Mouse (Mus musculus) heart, embryonic 14.5 days (tissue): ENCODE data around the gene Tacc2. TPM values are rescaled to one million over a fixed set of nuclear protein-coding genes. Genes with fewer than 3 reads are reported as not detected.
A peak's percentile ranks its signal among the peaks of the same experiment; 100 is the strongest.
"Not testable (repeated sequence)": the region's sequence is repeated elsewhere in the genome, so short reads cannot be mapped to it uniquely, and the experiment has no call there.

Experiments used
- ATAC-seq: fragments of 200-750 bp; cut with Nextera tagmentation; 2 replicates; pipeline ENCODE4 v1.8.0; 2017; ENCODE audit warnings: low read depth, moderate TSS enrichment; ENCODE audit not compliant: insufficient number of reproducible peaks, insufficient read depth, low FRiP score
- H3K27ac ChIP-seq, 2 experiments: fragments of 200-500 bp in 1 of 2; fragments of 300-500 bp in 1 of 2; sonication (generic) in 1 of 2; replicated peaks in 1 of 2; 2 replicates each; pipeline ENCODE4 v1.5.1; 2012 to 2014; ENCODE audit warnings: low read depth in 2 of 2, low read length in 2 of 2, control low read depth in 1 of 2, mild to moderate bottlenecking in 1 of 2, mixed read lengths in 1 of 2; ENCODE audit not compliant: control insufficient read depth in 1 of 2, insufficient read depth in 1 of 2
- H3K27me3 ChIP-seq: fragments of 300-500 bp; sonication (generic); 2 replicates; pipeline ENCODE4 v1.6.1; 2014; ENCODE audit warnings: mild to moderate bottlenecking, low read length, control low read depth; ENCODE audit not compliant: control insufficient read depth, insufficient read depth
- H3K36me3 ChIP-seq: fragments of 300-500 bp; sonication (generic); 2 replicates; pipeline ENCODE4 v1.6.1; 2014; ENCODE audit warnings: mild to moderate bottlenecking, control low read depth, low read length, mixed read lengths; ENCODE audit not compliant: control insufficient read depth, insufficient read depth
- H3K4me1 ChIP-seq, 2 experiments: fragments of 200-500 bp in 1 of 2; fragments of 300-500 bp in 1 of 2; sonication (generic) in 1 of 2; 2 replicates each; pipeline ENCODE4 v1.6.1; 2012 to 2014; ENCODE audit warnings: low read length in 2 of 2, control low read depth in 1 of 2, mixed read lengths in 1 of 2; ENCODE audit not compliant: control insufficient read depth in 2 of 2, insufficient read depth in 2 of 2
- H3K4me2 ChIP-seq: fragments of 300-500 bp; sonication (generic); 2 replicates; pipeline ENCODE4 v1.6.1; 2014; ENCODE audit warnings: mild to moderate bottlenecking, low read length
- H3K4me3 ChIP-seq, 2 experiments: fragments of 200-500 bp in 1 of 2; fragments of 300-500 bp in 1 of 2; sonication (generic) in 1 of 2; 2 replicates each; pipeline ENCODE4 v1.5.1; 2012 to 2014; ENCODE audit warnings: low read length in 2 of 2, mild to moderate bottlenecking in 2 of 2, control low read depth in 1 of 2, low read depth in 1 of 2, moderate library complexity in 1 of 2; ENCODE audit not compliant: control insufficient read depth in 1 of 2, insufficient read depth in 1 of 2
- H3K9ac ChIP-seq: fragments of 300-500 bp; sonication (generic); 2 replicates; pipeline ENCODE4 v1.6.1; 2014; ENCODE audit warnings: mild to moderate bottlenecking, low read length
- H3K9me3 ChIP-seq: fragments of 300-500 bp; sonication (generic); 2 replicates; pipeline ENCODE4 v1.6.1; 2016; ENCODE audit warnings: low read length, control low read depth; ENCODE audit not compliant: control insufficient read depth
- WGBS: fragments of 180-500 bp; shearing (Covaris S2); extraction: QIAGEN DNeasy Blood & Tissue Kit; methylation state at CpG from one replicate; pipeline ENCODE4 v1.1.7; 2014; 5-methylcytosine and 5-hydroxymethylcytosine counted together
- polyA plus RNA-seq: library from polyadenylated mRNA; unstranded; fragments of >200 nt; fragmentation: Nextera tagmentation; extraction: Ambion mirVana; gene quantifications from 2 replicates; pipeline ENCODE4 v1.2.1, GENCODE M21; 2014

Gene Tacc2
- polyA plus RNA-seq, 1 experiment from 2014 or later = 55.9 TPM

DNA sequence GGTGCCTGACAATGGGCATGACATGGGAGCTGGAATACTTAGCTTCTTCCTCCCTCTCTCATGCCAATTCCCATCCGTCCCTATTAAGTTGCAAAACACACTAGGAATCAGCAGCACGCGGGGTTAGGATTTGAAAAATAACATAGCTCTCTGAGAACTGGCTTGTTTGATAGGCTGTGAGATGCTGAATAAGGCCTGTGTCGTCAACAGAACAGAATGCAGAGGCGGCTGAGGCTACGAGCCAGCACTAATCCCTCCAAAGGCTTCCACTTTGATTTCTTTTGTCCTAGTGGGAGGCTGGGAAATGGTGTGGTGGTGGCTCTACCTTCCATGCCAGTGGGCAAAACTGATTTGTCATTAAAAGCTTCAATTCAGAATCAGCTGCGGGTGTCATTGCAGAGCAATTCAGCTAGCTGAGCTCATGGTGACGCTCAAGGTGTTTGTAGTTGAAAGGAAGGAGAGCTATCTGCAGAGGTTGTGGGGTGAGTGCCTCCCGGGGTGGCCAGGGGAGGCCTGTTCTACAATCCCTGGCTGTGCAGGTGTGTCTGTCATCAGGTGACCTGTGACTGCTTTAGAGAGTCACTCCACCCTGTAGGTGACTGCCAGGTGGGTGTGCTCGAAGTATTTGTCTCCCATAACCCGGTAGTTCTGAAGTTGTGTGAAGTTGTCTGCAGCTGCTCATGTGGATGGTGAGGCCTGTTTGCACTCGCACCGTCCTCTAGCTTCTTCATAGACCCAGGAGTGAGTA, 13.0 kb downstream of the Tacc2 start:
- Histone ChIP-seq H3K9me3 (no peaks in the 10 kb centered on the region), H3K36me3 (no peaks in the 10 kb centered on the region), H3K27ac (peak overlapping the region in 1 of 2 experiments; percentile 1; a peak in 2 of 4 replicates), H3K9ac (no peak overlapping the region), H3K27me3 (0 out of 2 replicates have a peak, but pooled peaks cover 3% of the 10 kb centered on the region), H3K4me2 (no peak overlapping the region), H3K4me3 (no peak overlapping the region), H3K4me1 (peaks cover 0 to 9% of the 10 kb centered on the region in 2 experiments; a peak in 2 of 4 replicates)
- 58% methylated on average over 13 of the region's 13 CpGs for WGBS
- no peak for ATAC-seq

DNA sequence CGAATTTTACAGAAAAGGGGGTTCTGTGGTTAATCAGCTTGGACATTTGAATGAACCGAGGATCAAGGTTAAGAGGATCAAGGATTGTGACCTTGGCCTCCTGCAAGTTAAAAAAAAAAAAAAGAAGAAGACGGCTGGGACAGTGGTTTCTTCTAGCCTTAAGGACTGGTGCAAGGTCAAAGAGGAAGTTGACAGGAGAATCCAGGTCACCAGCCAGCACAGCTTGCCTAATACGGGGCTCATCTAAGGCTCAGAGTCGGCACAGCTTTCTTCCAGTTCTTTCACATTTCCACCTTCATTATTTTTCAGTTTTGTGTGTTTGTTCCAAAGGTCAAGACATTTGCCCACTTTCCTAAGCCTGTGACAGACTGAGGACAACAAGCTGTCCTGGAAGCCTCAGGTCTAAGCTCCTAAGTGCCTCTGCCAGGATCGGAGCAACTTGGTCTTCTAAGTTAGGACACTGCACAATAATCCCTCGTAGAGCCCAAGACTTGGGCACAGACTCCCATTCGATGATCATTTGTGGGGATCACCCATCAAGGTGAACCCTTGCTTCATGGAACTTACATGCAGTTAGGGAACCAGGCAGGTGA, 13.7 kb downstream of the Tacc2 start:
- H3K4me2 ChIP-seq = no peak overlapping the region
- no peaks in the 10 kb centered on the region for H3K9me3 ChIP-seq
- no peak overlapping the region for H3K4me3 ChIP-seq
- H3K27me3 ChIP-seq = 0 out of 2 replicates have a peak, but pooled peaks cover 3% of the 10 kb centered on the region
- no peaks in the 10 kb centered on the region for H3K36me3 ChIP-seq
- WGBS = 71% methylated on average over 8 of the region's 8 CpGs
- ATAC-seq = no peak
- H3K27ac ChIP-seq = peak overlapping the region in 1 of 2 experiments; percentile 1; a peak in 1 of 4 replicates
- H3K4me1 ChIP-seq = peaks cover 0 to 9% of the 10 kb centered on the region in 2 experiments; a peak in 2 of 4 replicates
- H3K9ac ChIP-seq = no peak overlapping the region

DNA sequence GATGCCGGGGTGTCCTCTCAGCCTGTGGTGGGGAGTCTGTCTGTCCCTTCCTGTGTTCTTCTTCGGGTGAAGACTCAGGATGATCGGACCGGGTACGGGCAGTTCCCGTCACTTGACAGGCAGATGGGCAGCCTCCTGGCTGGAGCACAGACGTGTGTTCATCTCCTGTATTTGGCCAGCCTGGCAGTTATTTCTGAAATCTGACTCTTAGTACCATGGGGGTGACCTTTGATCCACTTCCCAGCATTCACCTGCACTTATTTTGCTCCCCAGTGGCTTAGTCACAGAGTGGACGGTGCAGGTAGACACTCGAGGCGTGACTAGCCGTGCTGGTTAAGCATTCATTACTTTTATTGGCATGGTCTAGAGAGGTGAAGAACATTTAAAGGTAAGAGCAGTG, 15.7 kb downstream of the Tacc2 start:
- H3K9ac ChIP-seq, H3K4me3 ChIP-seq, H3K27ac ChIP-seq, H3K36me3 ChIP-seq, H3K9me3 ChIP-seq, H3K4me2 ChIP-seq, H3K27me3 ChIP-seq, ATAC-seq: not testable (repeated sequence)
- H3K4me1 ChIP-seq = peaks cover 7 to 14% of the 10 kb centered on the region in 2 experiments; a peak in 2 of 4 replicates
- no CpG with 5 or more reads among the region's 11 CpGs for WGBS

DNA sequence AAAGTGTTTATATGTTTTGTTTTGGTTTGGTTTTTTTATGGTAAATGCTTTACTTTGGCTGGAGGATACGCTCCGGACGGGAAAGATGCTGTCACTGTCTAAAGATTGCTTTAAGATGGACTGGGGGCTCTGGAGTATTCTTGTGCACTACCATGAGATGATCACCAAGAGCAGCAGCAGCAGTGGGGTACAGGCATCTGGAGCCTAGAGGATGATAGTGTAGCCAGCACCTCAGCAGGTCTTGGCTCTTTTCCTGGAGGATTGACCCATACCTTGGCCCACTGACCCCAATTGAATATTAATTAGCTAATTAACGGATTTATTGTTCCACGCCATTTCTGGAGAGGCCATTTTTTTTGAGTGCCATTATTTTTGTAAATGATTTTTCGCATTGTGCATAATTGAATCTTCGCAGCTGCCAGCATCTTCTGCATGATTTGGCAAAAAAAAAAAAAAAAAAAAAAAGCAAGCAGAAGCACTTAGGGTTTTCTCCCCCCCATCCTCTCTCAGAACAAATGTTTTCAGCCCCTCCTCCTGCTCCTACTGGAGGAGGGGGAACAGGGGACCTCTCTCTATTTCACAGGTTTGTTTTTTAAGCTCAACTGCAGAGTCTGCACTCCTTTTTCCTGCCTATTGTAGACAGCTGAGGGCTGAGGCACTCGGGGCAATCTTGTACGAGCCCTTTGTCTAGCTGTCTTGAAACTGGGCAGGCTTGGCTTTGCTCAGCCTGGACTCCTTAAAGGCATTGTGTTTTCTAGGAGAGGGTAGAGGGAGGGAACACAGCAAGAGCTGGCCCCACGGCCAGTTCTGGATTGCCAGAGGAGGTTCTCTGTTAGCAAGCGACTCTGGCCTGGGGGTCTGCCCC, 16.4 kb downstream of the Tacc2 start:
- not testable (repeated sequence) for H3K9ac ChIP-seq, ATAC-seq, H3K9me3 ChIP-seq, H3K27me3 ChIP-seq, H3K4me3 ChIP-seq, H3K27ac ChIP-seq, H3K36me3 ChIP-seq, H3K4me2 ChIP-seq
- peaks cover 7 to 14% of the 10 kb centered on the region in 2 experiments; a peak in 2 of 4 replicates for H3K4me1 ChIP-seq
- 91% methylated on average over 8 of the region's 11 CpGs for WGBS

DNA sequence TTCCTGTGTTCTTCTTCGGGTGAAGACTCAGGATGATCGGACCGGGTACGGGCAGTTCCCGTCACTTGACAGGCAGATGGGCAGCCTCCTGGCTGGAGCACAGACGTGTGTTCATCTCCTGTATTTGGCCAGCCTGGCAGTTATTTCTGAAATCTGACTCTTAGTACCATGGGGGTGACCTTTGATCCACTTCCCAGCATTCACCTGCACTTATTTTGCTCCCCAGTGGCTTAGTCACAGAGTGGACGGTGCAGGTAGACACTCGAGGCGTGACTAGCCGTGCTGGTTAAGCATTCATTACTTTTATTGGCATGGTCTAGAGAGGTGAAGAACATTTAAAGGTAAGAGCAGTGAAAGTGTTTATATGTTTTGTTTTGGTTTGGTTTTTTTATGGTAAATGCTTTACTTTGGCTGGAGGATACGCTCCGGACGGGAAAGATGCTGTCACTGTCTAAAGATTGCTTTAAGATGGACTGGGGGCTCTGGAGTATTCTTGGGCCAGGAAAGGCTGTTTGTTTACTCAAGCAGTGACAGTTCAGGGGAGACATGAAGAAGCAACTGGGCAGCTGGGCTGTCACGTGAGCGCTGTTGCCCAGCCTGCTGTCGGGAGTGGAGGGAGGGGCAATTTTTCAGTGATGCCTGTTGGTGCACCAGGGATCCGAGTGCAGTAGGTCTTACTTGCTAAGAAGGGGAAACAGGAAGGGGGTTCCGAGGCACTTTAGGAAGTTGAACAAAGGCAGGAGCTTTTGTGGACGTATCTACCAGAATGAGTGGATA, 19.0 kb downstream of the Tacc2 start:
- 47% methylated on average over 8 of the region's 19 CpGs for WGBS
- H3K4me3 ChIP-seq, H3K9ac ChIP-seq, ATAC-seq, H3K4me1 ChIP-seq, H3K4me2 ChIP-seq, H3K27me3 ChIP-seq, H3K27ac ChIP-seq, H3K9me3 ChIP-seq, H3K36me3 ChIP-seq: not testable (repeated sequence)

DNA sequence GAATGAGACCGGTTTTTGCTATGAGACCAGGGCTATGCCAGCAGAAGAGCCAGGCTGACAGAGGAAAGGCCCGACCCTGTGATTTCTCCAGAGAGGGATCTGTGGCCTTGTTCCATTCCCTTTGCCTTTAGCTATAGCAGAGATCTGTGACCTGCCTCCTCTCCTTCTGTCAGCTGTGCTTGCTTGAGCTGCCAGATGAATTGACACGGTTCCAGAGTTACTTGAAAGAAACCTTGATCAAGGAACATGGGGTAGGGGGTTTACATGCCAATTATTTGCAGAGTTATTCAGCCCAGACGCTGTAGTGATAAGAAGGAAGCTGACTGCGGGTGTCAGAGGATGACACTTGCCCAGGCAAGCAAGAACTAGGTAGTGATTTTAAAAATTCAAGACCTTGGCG, 20.3 kb downstream of the Tacc2 start:
- Histone ChIP-seq H3K4me2 (no peak overlapping the region), H3K9ac (no peak overlapping the region), H3K9me3 (no peaks in the 10 kb centered on the region), H3K4me1 (peaks cover 5 to 7% of the 10 kb centered on the region in 2 experiments; a peak in 1 of 4 replicates), H3K27me3 (no peaks in the 10 kb centered on the region), H3K27ac (no peak overlapping the region), H3K36me3 (no peaks in the 10 kb centered on the region), H3K4me3 (no peak overlapping the region)
- ATAC-seq = no peak
- WGBS = 57% methylated on average over 6 of the region's 6 CpGs

DNA sequence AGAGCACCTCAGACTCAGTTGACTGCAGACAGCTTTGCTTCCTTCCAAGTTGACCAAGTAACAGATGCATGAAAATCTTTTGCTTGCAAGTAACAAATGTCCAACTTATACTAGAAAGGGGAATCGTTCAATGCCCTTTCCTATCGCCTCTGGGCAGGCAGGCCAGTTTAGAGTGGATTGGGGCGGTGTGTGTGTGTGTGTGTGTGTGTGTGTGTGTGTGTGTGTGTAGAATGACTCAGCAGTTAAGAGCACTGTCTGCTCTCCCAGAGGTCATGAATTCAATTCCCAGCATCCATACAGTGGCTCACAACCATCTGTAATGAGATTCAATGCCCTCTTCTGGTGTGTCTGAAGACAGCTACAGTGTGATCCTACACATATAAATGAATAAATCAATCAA, 22.8 kb downstream of the Tacc2 start:
- no peak for ATAC-seq
- Histone ChIP-seq H3K9ac (no peak overlapping the region), H3K36me3 (no peaks in the 10 kb centered on the region), H3K27me3 (no peaks in the 10 kb centered on the region), H3K27ac (no peak overlapping the region), H3K4me2 (no peak overlapping the region), H3K4me3 (no peak overlapping the region), H3K4me1 (peaks cover 5 to 7% of the 10 kb centered on the region in 2 experiments; a peak in 1 of 4 replicates), H3K9me3 (no peaks in the 10 kb centered on the region)
- WGBS = 83% methylated on average over 3 of the region's 3 CpGs
